Mouse (Mus musculus) testis, adult 2 months (tissue): ENCODE results near the gene Stambpl1.

Experiments
- CTCF ChIP-seq: fragments of 200-500 bp; IDR thresholded peaks from 2 replicates; pipeline ENCODE4 v1.5.1; 2012; ENCODE audit warnings: low read depth, mild to moderate bottlenecking, inconsistent platforms, low read length, moderate library complexity; ENCODE audit not compliant: control insufficient read depth, insufficient read depth, insufficient replicate concordance
- POLR2A ChIP-seq: fragments of 200-500 bp; IDR thresholded peaks from 2 replicates; pipeline ENCODE4 v1.6.1; 2012; ENCODE audit warnings: low read depth, mild to moderate bottlenecking, inconsistent platforms, low read length, moderate library complexity; ENCODE audit not compliant: control insufficient read depth

DNA sequence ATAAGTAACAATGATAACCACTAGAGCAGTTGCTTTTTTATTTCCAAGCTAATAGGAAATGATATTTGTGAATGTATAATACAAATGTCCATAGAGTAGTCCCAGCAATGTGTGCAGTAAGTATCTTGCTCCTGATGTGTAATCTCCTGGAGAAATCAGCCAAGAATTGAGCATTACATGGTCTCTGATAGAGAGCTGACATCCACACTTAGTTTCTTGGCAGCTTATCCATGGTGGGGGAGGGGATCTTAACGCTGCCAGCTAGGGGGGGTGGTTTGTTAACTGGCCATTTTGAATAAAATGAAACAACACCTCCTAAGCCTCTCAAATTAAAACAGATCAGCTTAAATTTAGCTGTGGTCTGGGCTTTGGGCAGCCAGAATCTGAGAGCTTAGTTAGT lies 77.0 kb downstream of the Stambpl1 start:
- TF ChIP-seq CTCF = no peak
- TF ChIP-seq POLR2A = no peak
